In the genomic region with DNA sequence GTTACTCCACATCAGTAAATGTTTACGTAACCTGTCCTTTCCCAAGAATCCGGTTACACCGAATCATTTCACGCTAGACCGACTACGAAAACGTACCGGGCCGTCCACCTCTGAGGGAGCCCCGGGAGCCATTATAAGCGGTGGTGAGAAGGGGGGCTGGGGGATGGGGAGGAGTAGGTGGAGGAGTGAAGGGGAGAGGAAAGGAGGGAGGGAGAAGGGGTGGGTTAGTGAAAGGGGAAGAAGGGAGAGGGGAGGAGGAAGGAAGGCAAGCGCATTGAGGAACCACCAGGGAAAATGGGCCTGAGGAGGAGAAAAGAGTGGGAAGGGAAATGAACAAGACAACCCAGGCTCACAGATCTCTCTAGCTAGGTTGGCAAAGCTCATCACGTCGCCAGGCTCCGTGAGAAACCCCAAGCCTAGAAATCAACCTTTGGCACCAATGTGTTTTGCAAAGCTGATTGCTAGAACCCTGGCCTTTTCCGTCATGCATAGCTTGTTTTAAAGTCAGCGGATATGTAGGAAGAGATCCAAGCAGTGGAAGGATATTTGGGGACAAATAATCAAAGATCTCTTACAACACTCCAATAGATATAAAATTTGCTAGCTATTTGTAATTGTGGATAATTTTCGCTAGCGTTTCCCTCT, we compare ENCODE assay signal across 15 mouse cellular contexts. TPM values are rescaled to one million over a fixed set of nuclear protein-coding genes. Genes with fewer than 3 reads are reported as not detected.
DNase-seq lines count a peak whose midpoint lies in the region; ATAC-seq and TF ChIP-seq lines count a peak whose summit lies in the region.
"Had no signal": no experiment of that assay in that cellular context is flagged by ENCODE, and none has a peak within 500 bp of the region (broad histone marks: within the 10 kb centered on the region; RNA-seq: fewer than 3 reads in every experiment).

No protein-coding gene starts in this region.

- peak overlapping the region; percentile 72 for H3K4me3 ChIP-seq in left cerebral cortex, adult 2 months
- no peak overlapping the region for H3K4me3 ChIP-seq in kidney, embryonic 14.5 days (ENCODE audit: low read length)
- H3K4me3 ChIP-seq: limb, embryonic 13.5 days had no signal

- H3K27me3 ChIP-seq in kidney, embryonic 14.5 days (ENCODE audit: control insufficient read depth, insufficient read depth, low read length) = peaks cover 99% of the 10 kb centered on the region

- intact Hi-C loops in left cerebral cortex, adult 2 months (cut with DNase I) = loop anchor here (2.0 kb wide), 1 partner anchor 19 kb away; no protein-coding TSS in a partner anchor
- intact Hi-C loops in left cerebral cortex, postnatal 4 days (cut with DNase I) = loop anchor here (5.0 kb wide), 1 partner anchor 810 kb away; no protein-coding TSS in a partner anchor

- TF ChIP-seq CTCF in left cerebral cortex, adult 2 months (IDR thresholded peaks at IDR 0.05) = no peak

- peak in 1 of 2 experiments; percentile 55 for DNase-seq in left cerebral cortex, adult 2 months (ENCODE audit: extremely low spot score in 1 of 2, low spot score in 2 of 2)
- DNase-seq in left cerebral cortex, postnatal 4 days = no peak
- peak; percentile 74 for DNase-seq in brain, adult 2 months (ENCODE audit: low read depth, low spot score)
- peak; percentile 54 for DNase-seq in embryo, embryonic 9.5 days (ENCODE audit: extremely low spot score)
- no peak for DNase-seq in urinary bladder, adult 2 months (ENCODE audit: low spot score)
- DNase-seq in Muller cell, postnatal 12 days (ENCODE audit: inconsistent ontology term) = no peak
- DNase-seq: cerebellum, adult 11-12 months had no signal

- no peaks in the 10 kb centered on the region for H3K36me3 ChIP-seq in kidney, embryonic 14.5 days (ENCODE audit: control insufficient read depth, insufficient read depth, low read length)
- H3K36me3 ChIP-seq: limb, embryonic 13.5 days had no signal

- no peaks in the 10 kb centered on the region for H3K9me3 ChIP-seq in kidney, embryonic 14.5 days (ENCODE audit: control insufficient read depth, low read length)

- WGBS in kidney, embryonic 14.5 days = under 1% methylated on average over 19 of the region's 19 CpGs

- peak; percentile 22; the same call in 1 of the 2 replicates for ATAC-seq in granulocyte monocyte progenitor cell, adult 5-6 weeks (replicated peaks; ENCODE audit: poor library complexity, severe bottlenecking)
- ATAC-seq in kidney, embryonic 14.5 days (ENCODE audit: low FRiP score, low TSS enrichment) = no peak
- ATAC-seq: lung, postnatal 0 days had no signal

- H3K4me2 ChIP-seq in kidney, embryonic 14.5 days (replicated peaks; ENCODE audit: low read depth, low read length) = no peak overlapping the region
- H3K4me2 ChIP-seq: limb, embryonic 13.5 days had no signal

- no peak overlapping the region for H3K9ac ChIP-seq in kidney, embryonic 14.5 days (ENCODE audit: low read depth, low read length)
- H3K9ac ChIP-seq: limb, embryonic 13.5 days had no signal

- peaks cover 6% of the 10 kb centered on the region; the same call in 1 of the 2 replicates for H3K4me1 ChIP-seq in kidney, embryonic 14.5 days (ENCODE audit: control insufficient read depth, insufficient read depth, low read length)

- H3K27ac ChIP-seq in left cerebral cortex, adult 2 months = peak overlapping the region; percentile 98
- no peak overlapping the region for H3K27ac ChIP-seq in kidney, embryonic 14.5 days (ENCODE audit: low read depth, low read length)
- H3K27ac ChIP-seq: kidney, postnatal 0 days; limb, embryonic 13.5 days had no signal

RNA-seq across cellular contexts. Expression of a gene that starts 0.6 kb away (rescaled TPM):
- 100 to 1,000 TPM; 111 to 112 TPM for total RNA-seq in left cerebral cortex, adult 2 months (2021)
- 100 to 1,000 TPM; 247 to 249 TPM for total RNA-seq in left cerebral cortex, postnatal 4 days (2021)
- not detected in 2 replicates for total RNA-seq in granulocyte monocyte progenitor cell, adult 5-6 weeks (2014; fragmentation: Nextera tagmentation)
- not detected in 2 replicates for total RNA-seq in granulocyte monocyte progenitor cell, adult 5-6 weeks (2017)
- polyA plus RNA-seq in kidney, embryonic 14.5 days (2014; fragmentation: Nextera tagmentation; extraction: Ambion mirVana) = not detected in 2 replicates
- polyA plus RNA-seq in urinary bladder, adult 2 months (2012; rRNA removed) = not detected in 2 replicates
- total RNA-seq: gastrocnemius, adult 8-10 months had no signal
- polyA plus RNA-seq: kidney, postnatal 0 days; limb, embryonic 13.5 days; lung, postnatal 0 days had no signal

RNA-seq across cellular contexts. Expression of a gene that starts 3.1 kb away (rescaled TPM):
- total RNA-seq in left cerebral cortex, adult 2 months (2021) = 1 to 10 TPM; 6.9 to 8.6 TPM
- total RNA-seq in left cerebral cortex, postnatal 4 days (2021) = 10 to 100 TPM; 21.5 to 23.5 TPM
- total RNA-seq in granulocyte monocyte progenitor cell, adult 5-6 weeks (2014; fragmentation: Nextera tagmentation) = not detected in 2 replicates
- not detected in 2 replicates for total RNA-seq in granulocyte monocyte progenitor cell, adult 5-6 weeks (2017)
- not detected in 2 replicates for polyA plus RNA-seq in kidney, embryonic 14.5 days (2014; fragmentation: Nextera tagmentation; extraction: Ambion mirVana)
- polyA plus RNA-seq in urinary bladder, adult 2 months (2012; rRNA removed) = not detected in 2 replicates
- total RNA-seq: gastrocnemius, adult 8-10 months had no signal
- polyA plus RNA-seq: heart, embryonic 16.5 days; kidney, postnatal 0 days; limb, embryonic 13.5 days; lung, postnatal 0 days; stomach, embryonic 16.5 days had no signal

Comparison
In these comparisons a context has a peak if more than half of its experiments do, and no peak if none do; other contexts are left out.
1. DNase-seq: peak in brain, adult 2 months (single experiment) and embryo, embryonic 9.5 days (single experiment); none in left cerebral cortex, postnatal 4 days (single experiment), urinary bladder, adult 2 months (single experiment) and Muller cell, postnatal 12 days (single experiment).
2. RNA of a gene that starts 0.6 kb away (total RNA-seq): 247 to 249 TPM in left cerebral cortex, postnatal 4 days and 111 to 112 TPM in left cerebral cortex, adult 2 months; not detected in granulocyte monocyte progenitor cell, adult 5-6 weeks; every median in the first group is over 100 times any median in the second.
3. RNA of a gene that starts 3.1 kb away (total RNA-seq): 21.5 to 23.5 TPM in left cerebral cortex, postnatal 4 days and 6.9 to 8.6 TPM in left cerebral cortex, adult 2 months; not detected in granulocyte monocyte progenitor cell, adult 5-6 weeks; every median in the first group is over 4 times any median in the second.